Mouse (Mus musculus) ES-E14 (cell line): ENCODE results near the gene Sesn3. TPM values are rescaled to one million over a fixed set of nuclear protein-coding genes. Genes with fewer than 3 reads are reported as not detected.
A peak's percentile ranks its signal among the peaks of the same experiment; 100 is the strongest.

ENCODE experiments used
- DNase-seq: peaks from one replicate; pipeline ENCODE4 v3.0.0-alpha.2; 2013; ENCODE audit warnings: low read depth, low spot score
- H3K27ac ChIP-seq: 2 replicates; pipeline ENCODE4 v1.5.1; 2012; ENCODE audit warnings: low read depth, mild to moderate bottlenecking, low read length, moderate library complexity, mixed read lengths; ENCODE audit not compliant: poor library complexity, insufficient read depth, severe bottlenecking
- H3K36me3 ChIP-seq: 2 replicates; pipeline ENCODE4 v1.6.1; 2012; ENCODE audit warnings: mild to moderate bottlenecking, low read length, moderate library complexity, mixed read lengths; ENCODE audit not compliant: control insufficient read depth, poor library complexity, insufficient read depth, severe bottlenecking
- H3K4me1 ChIP-seq, 2 experiments: fragments of 150-350 bp in 1 of 2; sonication (generic) in 1 of 2; 2 replicates each; pipeline ENCODE4 v1.6.1; 2012; ENCODE audit warnings: low read length in 2 of 2, mild to moderate bottlenecking in 1 of 2, mixed read lengths in 1 of 2; ENCODE audit not compliant: control insufficient read depth in 2 of 2, insufficient read depth in 2 of 2, poor library complexity in 1 of 2
- H3K4me3 ChIP-seq, 2 experiments: fragments of 150-350 bp in 1 of 2; sonication (generic) in 1 of 2; 2 replicates each; pipeline ENCODE4 v1.5.1; 2012; ENCODE audit warnings: low read length in 2 of 2, low read depth in 1 of 2, mild to moderate bottlenecking in 1 of 2, mixed read lengths in 1 of 2; ENCODE audit not compliant: insufficient read depth in 1 of 2, poor library complexity in 1 of 2, severe bottlenecking in 1 of 2
- H3K9ac ChIP-seq: 2 replicates; pipeline ENCODE4 v1.6.1; 2012; ENCODE audit warnings: low read depth, mild to moderate bottlenecking, low read length, mixed read lengths; ENCODE audit not compliant: poor library complexity, insufficient read depth, severe bottlenecking
- H3K9me3 ChIP-seq: fragments of 150-350 bp; sonication (generic); 2 replicates; pipeline ENCODE4 v1.6.1; 2012; ENCODE audit warnings: low read depth, mild to moderate bottlenecking, low read length; ENCODE audit not compliant: control insufficient read depth, insufficient read depth
- CHD2 ChIP-seq: IDR thresholded peaks from 2 replicates; pipeline ENCODE4 v1.6.1; 2014; ENCODE audit warnings: mild to moderate bottlenecking, low read depth, low read length, inconsistent platforms
- HCFC1 ChIP-seq: IDR thresholded peaks from 2 replicates; pipeline ENCODE4 v1.6.1; 2012; ENCODE audit warnings: low read length, inconsistent platforms, borderline replicate concordance; ENCODE audit not compliant: insufficient read depth
- MAFK ChIP-seq: IDR thresholded peaks from 2 replicates; pipeline ENCODE4 v1.6.1; 2014; ENCODE audit warnings: mild to moderate bottlenecking, low read depth, low read length, inconsistent platforms; ENCODE audit not compliant: insufficient read depth
- ZC3H11A ChIP-seq: IDR thresholded peaks from 2 replicates; pipeline ENCODE4 v1.6.1; 2012; ENCODE audit warnings: low read depth, mild to moderate bottlenecking, inconsistent platforms, low read length, borderline replicate concordance
- ZNF384 ChIP-seq: IDR thresholded peaks from 2 replicates; pipeline ENCODE4 v1.6.1; 2012; ENCODE audit warnings: low read depth, low read length, inconsistent platforms
- in situ Hi-C, 2 experiments: fragments of 600-800 bp; cut with MboI; formaldehyde crosslinking; loops; one replicate each; pipeline ENCODE4 v1.15.1; 2025; ENCODE audit warnings: low sequenced_read_pairs in 2 of 2, inconsistent platforms in 1 of 2; ENCODE audit not compliant: unreplicated experiment in 2 of 2
- total RNA-seq: library from RNA; depleted of rRNA; stranded (reverse); fragments of 300-350 nt; gene quantifications from 2 replicates; pipeline ENCODE4 v1.2.3, GENCODE M21; 2012; rRNA removed

Gene Sesn3
- total RNA-seq, 1 experiment, result 7.1 TPM

DNA sequence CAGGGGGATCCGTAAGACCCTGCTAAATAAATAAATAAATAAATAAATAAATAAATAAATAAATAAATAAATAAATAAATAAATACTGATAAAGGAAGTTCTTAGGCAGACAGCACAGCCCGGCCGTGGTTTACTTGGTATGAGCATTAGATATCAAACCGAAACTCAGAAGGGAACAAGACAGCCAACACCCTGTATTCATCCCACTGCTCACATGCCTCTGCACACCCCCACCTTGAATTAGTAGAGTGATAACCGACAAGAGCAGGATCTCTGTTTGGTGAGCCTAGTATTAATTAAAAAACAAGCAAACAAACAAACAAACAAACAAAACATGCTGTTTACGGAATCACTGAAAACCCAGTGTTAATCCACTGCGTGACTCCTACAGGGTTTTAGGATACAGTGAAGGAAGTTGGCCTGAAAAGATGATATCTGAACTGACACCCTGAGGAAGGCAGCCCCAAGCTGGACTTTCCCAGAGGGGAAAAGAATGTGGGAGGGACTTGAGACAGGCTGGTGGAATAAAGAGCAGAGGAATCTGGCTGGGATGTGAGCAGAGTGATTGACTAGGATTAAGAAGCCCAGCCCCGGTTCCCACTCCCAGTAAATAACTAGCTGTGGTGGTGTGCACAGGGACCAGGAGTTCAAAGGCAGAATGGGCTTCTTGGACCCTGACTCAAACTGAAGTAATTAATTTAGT is 106.6 kb downstream of the Sesn3 start, which contains the start of gene Endod1:
TSS of gene Endod1 (minus strand) at position 155 of the 703 bp plus-strand sequence.
- Histone ChIP-seq H3K9ac (peak within 1 kb of the TSS; percentile 75), H3K36me3 (peaks cover 2% of the 10 kb centered on the region; the same call in 1 of the 2 replicates), H3K4me3 (peak within 1 kb of the TSS; percentile 73 to 78), H3K9me3 (no peaks in the 10 kb centered on the region), H3K4me1 (peaks cover 2 to 10% of the 10 kb centered on the region in 2 experiments; a peak in 2 of 4 replicates), H3K27ac (no peak within 1 kb of the TSS)
- in situ Hi-C loops, result no loop called here
- no peak for TF ChIP-seq ZC3H11A
- no peak for TF ChIP-seq CHD2
- TF ChIP-seq ZNF384, result no peak
- no peak for TF ChIP-seq MAFK
- TF ChIP-seq HCFC1, result no peak
- DNase-seq, result peak; percentile 40

DNA sequence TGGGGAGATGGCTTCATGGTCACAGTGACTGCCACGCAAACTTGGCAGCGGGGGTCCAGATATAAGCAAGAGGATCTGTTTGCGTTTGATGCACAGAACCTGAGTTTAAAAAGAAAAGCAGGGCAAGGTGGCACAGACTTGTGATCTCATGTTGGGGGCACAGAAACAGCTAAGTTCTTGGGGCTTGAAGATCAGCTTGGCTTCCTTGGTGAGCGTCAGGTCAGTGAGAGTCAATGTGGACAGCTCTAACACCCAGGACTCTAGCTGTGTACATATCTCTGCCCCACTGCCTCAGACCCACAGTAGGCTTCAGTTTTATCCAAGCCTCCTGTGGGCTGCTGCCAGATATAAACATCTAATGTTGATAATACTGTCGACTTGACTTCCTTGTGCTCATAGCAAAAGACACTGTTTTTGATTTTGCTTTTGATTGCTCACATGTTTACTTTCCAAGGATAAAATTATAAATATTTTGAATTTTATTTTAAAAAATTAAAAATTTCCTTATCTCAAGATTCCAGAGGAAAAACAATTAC is 107.5 kb downstream of the Sesn3 start:
- in situ Hi-C loops, result no loop called here
- H3K27ac ChIP-seq, result no peak overlapping the region
- DNase-seq, result no peak

More for the DNA sequence above, 107.5 kb downstream of the Sesn3 start:
- Histone ChIP-seq H3K4me1 (peaks cover 2 to 10% of the 10 kb centered on the region in 2 experiments; a peak in 2 of 4 replicates), H3K4me3 (no peak overlapping the region), H3K36me3 (peaks cover 2% of the 10 kb centered on the region; the same call in 1 of the 2 replicates), H3K9ac (no peak overlapping the region), H3K9me3 (no peaks in the 10 kb centered on the region)
- TF ChIP-seq MAFK (no peak), ZC3H11A (no peak), ZNF384 (no peak), CHD2 (no peak), HCFC1 (no peak)

Other genes starting within 250 kb of the Sesn3 start
- gene Endod1, start 106.4 kb downstream of the Sesn3 start, total RNA-seq, result 7.6 and 8.9 TPM in 2 replicates
- 0.13 and 0.16 TPM in 2 replicates for gene Kdm4d, start 225.4 kb downstream of the Sesn3 start, total RNA-seq
- gene Cwc15, start 225.6 kb downstream of the Sesn3 start, total RNA-seq, result 69.9 and 112 TPM in 2 replicates